Mouse (Mus musculus): ENCODE results near the gene Tubg2. TPM values are rescaled to one million over a fixed set of nuclear protein-coding genes. Genes with fewer than 3 reads are reported as not detected.
A peak's percentile ranks its signal among the peaks of the same experiment; 100 is the strongest.

Gene Tubg2
- polyA plus RNA-seq, 1 experiment from 2014 or later: 60.3 TPM

- no peak overlapping the region for H3K27ac ChIP-seq (ENCODE audit: low read depth, low read length)
- 82% methylated on average over 13 of the region's 13 CpGs for WGBS
- no peaks in the 10 kb centered on the region for H3K4me1 ChIP-seq (ENCODE audit: control insufficient read depth, insufficient read depth, low read depth, low read length)
- ATAC-seq: no peak
- H3K36me3 ChIP-seq (ENCODE audit: control insufficient read depth, insufficient read depth, low read length): no peaks in the 10 kb centered on the region
- H3K9ac ChIP-seq (ENCODE audit: low read depth, low read length): no peak overlapping the region
- H3K4me2 ChIP-seq (ENCODE audit: low read length): no peak overlapping the region
- no peak overlapping the region for H3K4me3 ChIP-seq (ENCODE audit: low read length)
- H3K9me3 ChIP-seq (ENCODE audit: control insufficient read depth, low read length): no peaks in the 10 kb centered on the region
- H3K27me3 ChIP-seq (replicated peaks; ENCODE audit: control insufficient read depth, insufficient read depth, low read length): no peaks in the 10 kb centered on the region
These were observed 21.4 kb upstream of the Tubg2 start for GRCm38 (mm10) chr11:101134217-101134865.

GRCm38 (mm10) chr11:101137000-101137399, 18.7 kb upstream of the Tubg2 start:
- Histone ChIP-seq H3K9me3 (ENCODE audit: control insufficient read depth, low read length) (no peaks in the 10 kb centered on the region), H3K4me1 (ENCODE audit: control insufficient read depth, insufficient read depth, low read depth, low read length) (peaks cover 3% of the 10 kb centered on the region; the same call in 1 of the 2 replicates), H3K4me2 (ENCODE audit: low read length) (no peak overlapping the region), H3K27ac (ENCODE audit: low read depth, low read length) (no peak overlapping the region), H3K9ac (ENCODE audit: low read depth, low read length) (no peak overlapping the region), H3K27me3 (replicated peaks; ENCODE audit: control insufficient read depth, insufficient read depth, low read length) (no peaks in the 10 kb centered on the region), H3K4me3 (ENCODE audit: low read length) (no peak overlapping the region), H3K36me3 (ENCODE audit: control insufficient read depth, insufficient read depth, low read length) (no peaks in the 10 kb centered on the region)
- WGBS: 81% methylated on average over 7 of the region's 7 CpGs
- ATAC-seq: no peak

GRCm38 (mm10) chr11:101138536-101139181, 17.0 kb upstream of the Tubg2 start:
- H3K9ac ChIP-seq (ENCODE audit: low read depth, low read length): no peak overlapping the region
- H3K27ac ChIP-seq (ENCODE audit: low read depth, low read length): no peak overlapping the region; the same call in 1 of the 2 replicates
- H3K4me3 ChIP-seq (ENCODE audit: low read length): peak overlapping the region; percentile 15
- peak overlapping the region; percentile 43 for H3K4me2 ChIP-seq (ENCODE audit: low read length)
- no peaks in the 10 kb centered on the region for H3K9me3 ChIP-seq (ENCODE audit: control insufficient read depth, low read length)
- H3K27me3 ChIP-seq (replicated peaks; ENCODE audit: control insufficient read depth, insufficient read depth, low read length): no peaks in the 10 kb centered on the region
- H3K36me3 ChIP-seq (ENCODE audit: control insufficient read depth, insufficient read depth, low read length): no peaks in the 10 kb centered on the region
- H3K4me1 ChIP-seq (ENCODE audit: control insufficient read depth, insufficient read depth, low read depth, low read length): peaks cover 6% of the 10 kb centered on the region; the same call in 1 of the 2 replicates
- ATAC-seq: peak; percentile 71
- WGBS: 22% methylated on average over 15 of the region's 15 CpGs

- Histone ChIP-seq H3K9ac (ENCODE audit: low read depth, low read length) (peak overlapping the region; percentile 57), H3K4me3 (ENCODE audit: low read length) (peak overlapping the region; percentile 35), H3K27ac (ENCODE audit: low read depth, low read length) (peak overlapping the region; percentile 44; the same call in 1 of the 2 replicates), H3K9me3 (ENCODE audit: control insufficient read depth, low read length) (no peaks in the 10 kb centered on the region), H3K4me2 (ENCODE audit: low read length) (peak overlapping the region; percentile 60), H3K4me1 (ENCODE audit: control insufficient read depth, insufficient read depth, low read depth, low read length) (peaks cover 9% of the 10 kb centered on the region; the same call in 1 of the 2 replicates), H3K36me3 (ENCODE audit: control insufficient read depth, insufficient read depth, low read length) (no peaks in the 10 kb centered on the region), H3K27me3 (replicated peaks; ENCODE audit: control insufficient read depth, insufficient read depth, low read length) (no peaks in the 10 kb centered on the region)
- 38% methylated on average over 27 of the region's 27 CpGs for WGBS
- no peak for ATAC-seq
These were observed 15.4 kb upstream of the Tubg2 start for GRCm38 (mm10) chr11:101140164-101140819.

- no peak overlapping the region for H3K27ac ChIP-seq (ENCODE audit: low read depth, low read length)
- WGBS: 92% methylated on average over 8 of the region's 8 CpGs
- H3K9ac ChIP-seq (ENCODE audit: low read depth, low read length): no peak overlapping the region
- peaks cover 9% of the 10 kb centered on the region; the same call in 1 of the 2 replicates for H3K4me1 ChIP-seq (ENCODE audit: control insufficient read depth, insufficient read depth, low read depth, low read length)
- no peak overlapping the region for H3K4me3 ChIP-seq (ENCODE audit: low read length)
- ATAC-seq: no peak
- H3K4me2 ChIP-seq (ENCODE audit: low read length): no peak overlapping the region
- H3K9me3 ChIP-seq (ENCODE audit: control insufficient read depth, low read length): no peaks in the 10 kb centered on the region
- H3K27me3 ChIP-seq (replicated peaks; ENCODE audit: control insufficient read depth, insufficient read depth, low read length): no peaks in the 10 kb centered on the region
- no peaks in the 10 kb centered on the region for H3K36me3 ChIP-seq (ENCODE audit: control insufficient read depth, insufficient read depth, low read length)
These were observed 14.6 kb upstream of the Tubg2 start for GRCm38 (mm10) chr11:101141088-101141487.

GRCm38 (mm10) chr11:101142215-101142967, 13.3 kb upstream of the Tubg2 start:
- no peaks in the 10 kb centered on the region for H3K36me3 ChIP-seq (ENCODE audit: control insufficient read depth, insufficient read depth, low read length)
- H3K9ac ChIP-seq (ENCODE audit: low read depth, low read length): no peak overlapping the region
- H3K4me1 ChIP-seq (ENCODE audit: control insufficient read depth, insufficient read depth, low read depth, low read length): peaks cover 13% of the 10 kb centered on the region
- no peak overlapping the region for H3K27ac ChIP-seq (ENCODE audit: low read depth, low read length)
- H3K9me3 ChIP-seq (ENCODE audit: control insufficient read depth, low read length): no peaks in the 10 kb centered on the region
- ATAC-seq: no peak
- H3K4me3 ChIP-seq (ENCODE audit: low read length): no peak overlapping the region
- H3K4me2 ChIP-seq (ENCODE audit: low read length): no peak overlapping the region
- no peaks in the 10 kb centered on the region for H3K27me3 ChIP-seq (replicated peaks; ENCODE audit: control insufficient read depth, insufficient read depth, low read length)
- WGBS: 92% methylated on average over 10 of the region's 10 CpGs

- peak overlapping the region; percentile 59 for H3K9ac ChIP-seq (ENCODE audit: low read depth, low read length)
- H3K27ac ChIP-seq (ENCODE audit: low read depth, low read length): peak overlapping the region; percentile 39; the same call in 1 of the 2 replicates
- no peaks in the 10 kb centered on the region for H3K9me3 ChIP-seq (ENCODE audit: control insufficient read depth, low read length)
- no peaks in the 10 kb centered on the region for H3K36me3 ChIP-seq (ENCODE audit: control insufficient read depth, insufficient read depth, low read length)
- 19% methylated on average over 18 of the region's 19 CpGs for WGBS
- H3K27me3 ChIP-seq (replicated peaks; ENCODE audit: control insufficient read depth, insufficient read depth, low read length): no peaks in the 10 kb centered on the region
- peak overlapping the region; percentile 65 for H3K4me2 ChIP-seq (ENCODE audit: low read length)
- ATAC-seq: peak; percentile 68
- H3K4me1 ChIP-seq (ENCODE audit: control insufficient read depth, insufficient read depth, low read depth, low read length): peaks cover 13% of the 10 kb centered on the region
- H3K4me3 ChIP-seq (ENCODE audit: low read length): peak overlapping the region; percentile 34
These were observed 12.1 kb upstream of the Tubg2 start for GRCm38 (mm10) chr11:101143338-101144225.

GRCm38 (mm10) chr11:101146377-101146776, 9.3 kb upstream of the Tubg2 start:
- peak; percentile 77; the same call in 1 of the 2 replicates for ATAC-seq
- Histone ChIP-seq H3K4me1 (ENCODE audit: control insufficient read depth, insufficient read depth, low read depth, low read length) (peaks cover 13% of the 10 kb centered on the region), H3K9me3 (ENCODE audit: control insufficient read depth, low read length) (no peaks in the 10 kb centered on the region), H3K36me3 (ENCODE audit: control insufficient read depth, insufficient read depth, low read length) (no peaks in the 10 kb centered on the region), H3K4me3 (ENCODE audit: low read length) (no peak overlapping the region), H3K27ac (ENCODE audit: low read depth, low read length) (peak overlapping the region; percentile 64), H3K9ac (ENCODE audit: low read depth, low read length) (no peak overlapping the region; the same call in 1 of the 2 replicates), H3K4me2 (ENCODE audit: low read length) (peak overlapping the region; percentile 17), H3K27me3 (replicated peaks; ENCODE audit: control insufficient read depth, insufficient read depth, low read length) (no peaks in the 10 kb centered on the region)
- WGBS: 15% methylated on average over 10 of the region's 10 CpGs
